Mouse (Mus musculus) cerebellum, adult 18-20 months (tissue): ENCODE data around the gene Slc22a7.
A peak's percentile ranks its signal among the peaks of the same experiment; 100 is the strongest.

Source experiments
- DNase-seq, 2 experiments: peaks; one replicate each; pipeline ENCODE4 v3.0.0; 2021

Gene Slc22a7

GRCm38 (mm10) chr17:46438298-46438873 lies at the start of gene Slc22a7:
Slc22a7 (minus strand) TSS chr17:46438457.
- no peak for DNase-seq

GRCm38 (mm10) chr17:46487431-46487830 lies 49.2 kb upstream of the Slc22a7 start, which contains the start of gene Ttbk1:
Ttbk1 (minus strand) TSS chr17:46487675.
- DNase-seq, result peak; percentile 84 to 85

GRCm38 (mm10) chr17:46486995-46487394 lies 48.7 kb upstream of the Slc22a7 start:
- DNase-seq, result no peak

GRCm38 (mm10) chr17:46484461-46484875 lies 46.2 kb upstream of the Slc22a7 start:
- peak; percentile 55 to 57 for DNase-seq

GRCm38 (mm10) chr17:46484021-46484431 lies 45.8 kb upstream of the Slc22a7 start:
- DNase-seq, result peak; percentile 45 to 56

GRCm38 (mm10) chr17:46483561-46484001 lies 45.3 kb upstream of the Slc22a7 start:
- peak; percentile 78 to 88 for DNase-seq

- no peak for DNase-seq
Measured at GRCm38 (mm10) chr17:46477286-46477685, 39.0 kb upstream of the Slc22a7 start.

- DNase-seq, result no peak
Measured at GRCm38 (mm10) chr17:46476601-46477000, 38.3 kb upstream of the Slc22a7 start.

- peak; percentile 65 to 70 for DNase-seq
Measured at GRCm38 (mm10) chr17:46467830-46468229, 29.6 kb upstream of the Slc22a7 start.

GRCm38 (mm10) chr17:46462226-46462625 lies 24.0 kb upstream of the Slc22a7 start:
- peak in 1 of 2 experiments; percentile 37 for DNase-seq

GRCm38 (mm10) chr17:46461347-46461746 lies 23.1 kb upstream of the Slc22a7 start:
- no peak for DNase-seq

- no peak for DNase-seq
Measured at GRCm38 (mm10) chr17:46460673-46461072, 22.4 kb upstream of the Slc22a7 start.

- no peak for DNase-seq
Measured at GRCm38 (mm10) chr17:46458439-46458838, 20.2 kb upstream of the Slc22a7 start.

GRCm38 (mm10) chr17:46457791-46458190 lies 19.5 kb upstream of the Slc22a7 start:
- DNase-seq, result peak; percentile 45 to 58

GRCm38 (mm10) chr17:46455110-46455691 lies 16.9 kb upstream of the Slc22a7 start:
- DNase-seq, result no peak

GRCm38 (mm10) chr17:46454539-46454938 lies 16.3 kb upstream of the Slc22a7 start:
- DNase-seq, result no peak

GRCm38 (mm10) chr17:46453970-46454411 lies 15.7 kb upstream of the Slc22a7 start:
- DNase-seq, result no peak

GRCm38 (mm10) chr17:46453302-46453948 lies 15.2 kb upstream of the Slc22a7 start:
- no peak for DNase-seq

GRCm38 (mm10) chr17:46452683-46453082 lies 14.4 kb upstream of the Slc22a7 start:
- no peak for DNase-seq

GRCm38 (mm10) chr17:46446264-46446663 lies 8.0 kb upstream of the Slc22a7 start:
- DNase-seq, result no peak

- DNase-seq, result no peak
Measured at GRCm38 (mm10) chr17:46444839-46445579, 6.8 kb upstream of the Slc22a7 start.

GRCm38 (mm10) chr17:46439176-46439575 lies 919 bp upstream of the Slc22a7 start:
- no peak for DNase-seq

- peak; percentile 60 to 73 for DNase-seq
Measured at GRCm38 (mm10) chr17:46436672-46437366, 1.4 kb downstream of the Slc22a7 start.
